7 mouse cellular contexts compared by ENCODE assay signal in genomic region chr15:96684132-96684830, GRCm38 (mm10). TPM values are rescaled to one million over a fixed set of nuclear protein-coding genes. Genes with fewer than 3 reads are reported as not detected.
A peak's percentile ranks its signal among the peaks of the same experiment; 100 is the strongest.
DNase-seq lines count a peak whose midpoint lies in the region; ATAC-seq and TF ChIP-seq lines count a peak whose summit lies in the region.

No protein-coding gene starts in this region.

- no peak; the same call in 1 of the 2 replicates for ATAC-seq in stomach, postnatal 0 days (ENCODE audit: low FRiP score, low TSS enrichment)
- no peak for ATAC-seq in midbrain, embryonic 16.5 days

- no peaks in the 10 kb centered on the region for H3K4me1 ChIP-seq in embryonic fibroblast, embryonic 13.5 days (ENCODE audit: control insufficient read depth, insufficient read depth, low read length)
- H3K4me1 ChIP-seq in stomach, postnatal 0 days (replicated peaks; ENCODE audit: control insufficient read depth, insufficient read depth) = no peaks in the 10 kb centered on the region
- H3K4me1 ChIP-seq in midbrain, embryonic 16.5 days (ENCODE audit: control insufficient read depth, insufficient read depth, low read length) = peaks cover 5% of the 10 kb centered on the region; the same call in 1 of the 2 replicates

- H3K4me3 ChIP-seq in embryonic fibroblast, embryonic 13.5 days (ENCODE audit: insufficient read depth, low read length) = no peak overlapping the region
- H3K4me3 ChIP-seq in stomach, postnatal 0 days (ENCODE audit: low read depth, low read length) = no peak overlapping the region
- no peak overlapping the region for H3K4me3 ChIP-seq in midbrain, embryonic 16.5 days (ENCODE audit: low read depth, low read length)

- H3K36me3 ChIP-seq in stomach, postnatal 0 days (ENCODE audit: control insufficient read depth, insufficient read depth, low read length) = peaks cover 7% of the 10 kb centered on the region
- peaks cover 13% of the 10 kb centered on the region for H3K36me3 ChIP-seq in midbrain, embryonic 16.5 days (ENCODE audit: control insufficient read depth, insufficient read depth, low read length)

- TF ChIP-seq POLR2A in embryonic fibroblast, embryonic 13.5 days (IDR thresholded peaks at IDR 0.05; ENCODE audit: low read depth, low read length) = no peak

- peak overlapping the region; percentile 9; the same call in 1 of the 2 replicates for H3K27ac ChIP-seq in embryonic fibroblast, embryonic 13.5 days (ENCODE audit: insufficient read depth, low read length)
- H3K27ac ChIP-seq in stomach, postnatal 0 days (replicated peaks) = peak overlapping the region; percentile 35; the same call in 1 of the 2 replicates
- H3K27ac ChIP-seq in midbrain, embryonic 16.5 days (ENCODE audit: low read length) = no peak overlapping the region

- no peak overlapping the region for H3K9ac ChIP-seq in stomach, postnatal 0 days (ENCODE audit: low read length)
- H3K9ac ChIP-seq in midbrain, embryonic 16.5 days (ENCODE audit: low read depth, low read length) = no peak overlapping the region

- no peaks in the 10 kb centered on the region for H3K27me3 ChIP-seq in stomach, postnatal 0 days (ENCODE audit: control insufficient read depth, insufficient read depth, low read length)
- no peaks in the 10 kb centered on the region for H3K27me3 ChIP-seq in midbrain, embryonic 16.5 days (ENCODE audit: control insufficient read depth, insufficient read depth, low read depth, low read length)

- TF ChIP-seq CTCF in embryonic fibroblast, embryonic 13.5 days (IDR thresholded peaks at IDR 0.05; ENCODE audit: borderline replicate concordance, insufficient read depth, low read length) = no peak
- peak; percentile 48 for TF ChIP-seq CTCF in stomach, postnatal 0 days (IDR thresholded peaks at IDR 0.05; ENCODE audit: low read depth)

- no peak overlapping the region for H3K4me2 ChIP-seq in stomach, postnatal 0 days (replicated peaks; ENCODE audit: low read depth)
- H3K4me2 ChIP-seq in midbrain, embryonic 16.5 days (ENCODE audit: low read length) = no peak overlapping the region

- WGBS in stomach, postnatal 0 days = 39% methylated on average over 11 of the region's 11 CpGs
- WGBS in midbrain, embryonic 16.5 days = 44% methylated on average over 11 of the region's 11 CpGs

- DNase-seq in kidney, adult 9 months = peak; percentile 37
- DNase-seq in kidney, adult 11 months = no peak
- peak; percentile 83 for DNase-seq in R1 (ENCODE audit: low read depth, low spot score)
- DNase-seq in liver = peak; percentile 44
- peak; percentile 51 for DNase-seq in stomach, postnatal 0 days (ENCODE audit: low spot score)

- no peak for TF ChIP-seq EP300 in stomach, postnatal 0 days (optimal IDR thresholded peaks at IDR 0.05)

- H3K9me3 ChIP-seq in stomach, postnatal 0 days (ENCODE audit: control insufficient read depth, low read length) = no peaks in the 10 kb centered on the region
- H3K9me3 ChIP-seq in midbrain, embryonic 16.5 days (replicated peaks; ENCODE audit: control insufficient read depth, low read length, poor library complexity, severe bottlenecking) = no peaks in the 10 kb centered on the region

RNA-seq across cellular contexts. Expression of gene Slc38a2, which starts 15.2 kb away (rescaled TPM):
- polyA plus RNA-seq in embryonic fibroblast, embryonic 13.5 days (2011; ENCODE audit: insufficient read length, low read depth, missing spikeins) = 176 and 197 TPM in 2 replicates
- 55.3 and 63.0 TPM in 2 replicates for polyA plus RNA-seq in stomach, postnatal 0 days (2015; fragmentation: Nextera tagmentation; extraction: Ambion mirVana)
- polyA plus RNA-seq in midbrain, embryonic 16.5 days (2015; fragmentation: Nextera tagmentation; extraction: Ambion mirVana) = 111 and 127 TPM in 2 replicates

RNA-seq across cellular contexts. Expression of gene Slc38a1, which starts 41.6 kb away (rescaled TPM):
- 63.2 and 74.6 TPM in 2 replicates for polyA plus RNA-seq in embryonic fibroblast, embryonic 13.5 days (2011; ENCODE audit: insufficient read length, low read depth, missing spikeins)
- 34.4 and 38.5 TPM in 2 replicates for polyA plus RNA-seq in stomach, postnatal 0 days (2015; fragmentation: Nextera tagmentation; extraction: Ambion mirVana)
- 120 and 142 TPM in 2 replicates for polyA plus RNA-seq in midbrain, embryonic 16.5 days (2015; fragmentation: Nextera tagmentation; extraction: Ambion mirVana)
